Mouse (Mus musculus) hindbrain, embryonic 11.5 days (tissue): ENCODE results near the gene Pls1. TPM values are rescaled to one million over a fixed set of nuclear protein-coding genes. Genes with fewer than 3 reads are reported as not detected.

ENCODE experiments used
- ATAC-seq: fragments of 200-750 bp; cut with Nextera tagmentation; 2 replicates; pipeline ENCODE4 v1.8.0; 2017; ENCODE audit warnings: mild to moderate bottlenecking, moderate TSS enrichment, moderate library complexity; ENCODE audit not compliant: low FRiP score
- DNase-seq: peaks from one replicate; pipeline ENCODE4 v3.0.0-alpha.2; 2015; ENCODE audit warnings: low spot score
- H3K27ac ChIP-seq: fragments of 300-500 bp; sonication (generic); 2 replicates; pipeline ENCODE4 v1.5.1; 2014; ENCODE audit warnings: mild to moderate bottlenecking, low read depth, low read length
- H3K27me3 ChIP-seq: fragments of 300-500 bp; sonication (generic); 2 replicates; pipeline ENCODE4 v1.6.1; 2014; ENCODE audit warnings: mild to moderate bottlenecking, low read length, moderate library complexity, mixed read lengths; ENCODE audit not compliant: control insufficient read depth, insufficient read depth
- H3K36me3 ChIP-seq: fragments of 300-500 bp; sonication (generic); 2 replicates; pipeline ENCODE4 v1.6.1; 2014; ENCODE audit warnings: mild to moderate bottlenecking, low read length, moderate library complexity, mixed read lengths; ENCODE audit not compliant: control insufficient read depth, insufficient read depth
- H3K4me1 ChIP-seq: fragments of 300-500 bp; sonication (generic); replicated peaks from 2 replicates; pipeline ENCODE4 v1.6.1; 2014; ENCODE audit warnings: low read length, mixed read lengths; ENCODE audit not compliant: control insufficient read depth, insufficient read depth
- H3K4me2 ChIP-seq: fragments of 300-500 bp; sonication (generic); replicated peaks from 2 replicates; pipeline ENCODE4 v1.6.1; 2014; ENCODE audit warnings: mild to moderate bottlenecking, low read depth, low read length
- H3K4me3 ChIP-seq: fragments of 300-500 bp; sonication (generic); 2 replicates; pipeline ENCODE4 v1.5.1; 2014; ENCODE audit warnings: low read depth, low read length
- H3K9ac ChIP-seq: fragments of 300-500 bp; sonication (generic); 2 replicates; pipeline ENCODE4 v1.6.1; 2014; ENCODE audit warnings: low read depth, low read length
- H3K9me3 ChIP-seq: fragments of 300-500 bp; sonication (generic); 2 replicates; pipeline ENCODE4 v1.6.1; 2016; ENCODE audit warnings: low read length; ENCODE audit not compliant: control insufficient read depth
- WGBS: fragments of 180-500 bp; shearing (Covaris S2); extraction: QIAGEN DNeasy Blood & Tissue Kit; methylation state at CpG from one replicate; pipeline ENCODE4 v1.1.7; 2014; 5-methylcytosine and 5-hydroxymethylcytosine counted together
- polyA plus RNA-seq: library from polyadenylated mRNA; unstranded; fragments of >200 nt; fragmentation: Nextera tagmentation; extraction: Ambion mirVana; gene quantifications from 2 replicates; pipeline ENCODE4 v1.2.1, GENCODE M21; 2014

Pls1 gene
- polyA plus RNA-seq, 1 experiment from 2014 or later: 7.1 TPM

DNA sequence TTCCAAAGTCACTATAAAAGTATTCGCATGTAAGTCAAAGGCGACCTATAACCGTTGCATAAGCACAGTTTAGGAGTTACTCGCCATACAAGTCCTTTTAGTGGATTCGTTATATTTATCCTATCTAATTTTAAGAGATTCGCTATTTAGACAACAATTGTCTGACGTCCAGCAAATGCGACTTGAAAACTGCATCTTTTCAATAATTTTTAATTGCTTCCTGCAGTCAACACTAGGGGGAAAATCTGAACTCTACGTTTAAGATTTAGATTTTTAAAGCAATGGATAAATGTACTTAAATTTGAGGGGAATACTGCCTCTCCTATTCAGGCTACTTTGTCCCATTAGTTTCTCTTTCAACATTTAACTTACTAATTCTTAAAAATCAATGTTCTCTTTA is 94.4 kb downstream of the Pls1 start:
- 49% methylated on average over 9 of the region's 9 CpGs for WGBS
- H3K4me2 ChIP-seq: peak overlapping the region; percentile 89
- H3K36me3 ChIP-seq: no peaks in the 10 kb centered on the region
- H3K4me3 ChIP-seq: peak overlapping the region; percentile 77; the same call in 1 of the 2 replicates
- 0 out of 2 replicates have a peak, but pooled peaks cover 2% of the 10 kb centered on the region for H3K27me3 ChIP-seq
- H3K4me1 ChIP-seq: no peaks in the 10 kb centered on the region
- ATAC-seq: 0 out of 2 replicates have a peak, but pooled peaks have one; percentile 3
- H3K9ac ChIP-seq: no peak overlapping the region
- H3K9me3 ChIP-seq: no peaks in the 10 kb centered on the region
- H3K27ac ChIP-seq: no peak overlapping the region
- DNase-seq: no peak

DNA sequence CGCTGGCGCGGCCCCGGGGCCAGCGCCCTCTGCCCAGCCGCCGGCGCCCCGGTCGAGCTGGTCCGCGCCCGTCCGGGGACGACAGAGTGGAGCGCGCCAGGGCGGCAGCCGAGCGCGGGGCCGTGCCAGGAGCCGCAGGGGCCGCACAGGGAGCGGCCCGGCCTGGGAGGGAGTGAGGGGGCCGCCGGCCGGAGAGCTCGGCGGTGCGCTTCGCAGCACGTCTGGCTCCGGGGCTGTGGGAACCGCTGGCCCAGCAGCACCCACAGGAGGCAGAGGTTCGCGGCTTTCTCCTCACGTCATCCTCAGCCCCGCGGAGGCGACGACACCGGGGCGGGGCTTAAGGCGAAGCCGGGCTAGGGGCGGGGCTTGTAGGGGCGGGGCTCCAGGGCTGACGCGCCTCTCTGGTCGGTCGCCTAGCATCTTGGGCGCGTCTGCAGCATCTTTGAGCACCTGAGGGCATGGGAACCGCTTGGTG is 95.0 kb downstream of the Pls1 start, which contains the start of gene Trpc1:
Gene Trpc1 (minus strand): TSS at position 339 of the 475 bp plus-strand sequence.
- peak within 1 kb of the TSS; percentile 81 for H3K9ac ChIP-seq
- no peaks in the 10 kb centered on the region for H3K9me3 ChIP-seq
- under 1% methylated on average over 49 of the region's 56 CpGs for WGBS
- H3K4me1 ChIP-seq: no peaks in the 10 kb centered on the region
- 0 out of 2 replicates have a peak within 1 kb of the TSS, but pooled peaks have one; percentile 30 for H3K27ac ChIP-seq
- ATAC-seq (peak; percentile 98), DNase-seq (peak; percentile 93)
- 0 out of 2 replicates have a peak, but pooled peaks cover 2% of the 10 kb centered on the region for H3K27me3 ChIP-seq
- peak within 1 kb of the TSS; percentile 89 for H3K4me2 ChIP-seq
- H3K36me3 ChIP-seq: no peaks in the 10 kb centered on the region
- peak within 1 kb of the TSS; percentile 77 for H3K4me3 ChIP-seq

DNA sequence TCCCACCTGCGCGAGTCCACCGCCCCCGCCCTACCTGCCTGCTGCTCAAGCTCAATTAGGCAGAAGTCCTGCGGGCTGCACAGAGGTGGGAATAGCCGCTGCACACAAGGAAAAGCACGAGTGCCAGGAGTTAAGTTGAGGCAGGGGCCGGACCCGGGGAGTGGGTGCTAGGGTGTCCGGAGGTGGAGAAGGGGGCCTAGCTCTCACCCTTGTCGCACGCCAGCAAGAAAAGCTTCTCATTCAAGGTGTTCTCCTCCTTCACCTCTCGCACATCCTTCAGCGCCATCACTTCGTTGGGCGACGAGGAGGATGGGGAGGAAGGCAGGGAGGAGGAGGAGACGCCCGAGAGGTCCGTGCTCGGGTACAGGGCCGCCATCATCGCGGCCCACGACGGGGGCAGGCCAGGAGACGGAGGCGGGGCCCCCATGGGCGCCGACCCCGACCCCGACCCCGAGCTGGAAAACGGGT is 95.6 kb downstream of the Pls1 start:
- Histone ChIP-seq H3K27ac (no peak overlapping the region), H3K4me2 (peak overlapping the region; percentile 89), H3K27me3 (0 out of 2 replicates have a peak, but pooled peaks cover 2% of the 10 kb centered on the region), H3K36me3 (no peaks in the 10 kb centered on the region), H3K9ac (peak overlapping the region; percentile 81), H3K9me3 (no peaks in the 10 kb centered on the region), H3K4me3 (peak overlapping the region; percentile 77), H3K4me1 (no peaks in the 10 kb centered on the region)
- WGBS: 2% methylated on average over 29 of the region's 34 CpGs
- DNase-seq (peak; percentile 63), ATAC-seq (peak; percentile 84)

DNA sequence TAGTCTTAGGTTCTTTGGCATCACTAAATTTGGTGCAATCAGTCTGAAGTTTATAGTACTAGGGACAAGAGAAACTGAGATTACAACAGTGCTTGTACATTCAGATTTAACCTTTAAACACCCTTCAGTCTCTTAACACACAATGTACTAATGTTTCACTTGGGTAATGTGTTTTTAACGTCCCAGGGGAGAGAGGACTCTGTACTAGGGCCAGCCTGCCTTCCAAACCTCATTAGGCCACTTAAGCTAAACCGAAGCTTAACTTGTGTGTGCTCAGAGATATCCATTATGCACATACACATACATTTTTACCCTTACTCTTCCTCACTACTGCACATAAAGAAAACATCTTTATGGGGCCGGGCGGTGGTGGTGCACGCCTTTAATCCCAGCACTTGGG is 97.8 kb downstream of the Pls1 start:
- Histone ChIP-seq H3K4me2 (no peak overlapping the region), H3K9me3 (no peaks in the 10 kb centered on the region), H3K4me1 (no peaks in the 10 kb centered on the region), H3K36me3 (no peaks in the 10 kb centered on the region), H3K27ac (no peak overlapping the region), H3K9ac (no peak overlapping the region), H3K4me3 (no peak overlapping the region), H3K27me3 (0 out of 2 replicates have a peak, but pooled peaks cover 2% of the 10 kb centered on the region)
- 87% methylated on average over 5 of the region's 5 CpGs for WGBS
- DNase-seq: no peak
- ATAC-seq: no peak

DNA sequence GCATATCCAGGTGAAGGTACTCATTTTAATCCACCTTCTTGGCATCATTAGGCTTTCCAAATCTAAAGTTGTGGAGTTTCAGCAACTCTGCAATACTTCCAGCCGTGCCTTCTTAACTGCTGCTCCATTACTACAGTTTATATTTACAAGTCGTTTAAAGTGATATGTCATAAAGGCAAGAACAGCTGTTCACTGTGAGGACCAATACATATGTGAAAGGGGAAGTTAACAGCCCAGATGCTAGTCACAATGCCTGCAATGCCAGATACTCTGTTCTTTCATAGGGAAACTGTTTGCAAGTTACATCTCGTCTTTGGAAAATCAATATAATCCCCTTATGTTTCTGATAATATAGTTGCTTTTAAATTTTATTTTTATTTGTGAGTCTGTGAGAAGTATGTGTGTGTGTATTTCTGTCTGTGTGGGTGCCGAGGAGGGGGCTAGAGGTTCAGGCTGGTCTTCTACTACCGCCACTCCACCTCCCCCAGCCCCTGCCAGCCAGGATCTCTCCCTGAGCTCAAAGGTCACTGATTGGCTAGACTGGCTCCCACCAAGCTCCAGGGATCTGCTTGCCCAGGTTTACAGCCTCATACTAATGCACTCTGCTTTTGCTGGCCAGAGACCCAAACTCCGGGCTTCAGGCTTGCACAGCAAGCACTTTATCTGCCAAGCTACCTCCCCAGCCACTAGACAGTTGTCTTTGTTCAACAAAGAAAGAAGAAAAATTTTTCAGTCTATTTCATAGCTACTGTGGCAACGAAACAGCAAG is 100.1 kb downstream of the Pls1 start:
- H3K4me2 ChIP-seq: no peak overlapping the region
- H3K36me3 ChIP-seq: no peaks in the 10 kb centered on the region
- DNase-seq (no peak), ATAC-seq (no peak)
- H3K9ac ChIP-seq: no peak overlapping the region
- no peaks in the 10 kb centered on the region for H3K9me3 ChIP-seq
- H3K4me1 ChIP-seq: no peaks in the 10 kb centered on the region
- 0 out of 2 replicates have a peak, but pooled peaks cover 2% of the 10 kb centered on the region for H3K27me3 ChIP-seq
- WGBS: 75% methylated on average over 7 of the region's 7 CpGs
- no peak overlapping the region for H3K4me3 ChIP-seq
- no peak overlapping the region for H3K27ac ChIP-seq

DNA sequence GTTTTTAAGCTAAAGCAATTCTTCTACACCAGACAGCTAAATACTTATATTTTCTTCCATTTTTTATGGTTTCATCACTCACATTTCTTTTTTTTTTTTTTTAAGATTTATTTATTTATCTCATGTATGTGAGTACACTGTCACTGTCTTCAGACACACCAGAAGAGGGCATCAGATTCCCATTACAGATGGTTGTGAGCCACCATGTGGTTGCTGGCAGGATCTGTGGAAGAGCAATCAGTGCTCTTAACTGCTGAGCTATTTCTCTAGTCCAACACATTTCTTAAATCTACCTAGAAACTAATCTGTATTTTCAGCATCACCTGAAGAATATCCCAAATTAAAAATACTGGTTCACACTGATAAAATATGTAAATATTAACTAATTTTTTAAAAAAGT is 108.9 kb downstream of the Pls1 start:
- no peak overlapping the region for H3K27ac ChIP-seq
- no peak overlapping the region for H3K9ac ChIP-seq
- H3K4me1 ChIP-seq: no peaks in the 10 kb centered on the region
- no peak overlapping the region for H3K4me2 ChIP-seq
- no peak overlapping the region for H3K4me3 ChIP-seq
- ATAC-seq (no peak), DNase-seq (no peak)
- H3K9me3 ChIP-seq: no peaks in the 10 kb centered on the region
- H3K27me3 ChIP-seq: no peaks in the 10 kb centered on the region
- no peaks in the 10 kb centered on the region for H3K36me3 ChIP-seq

DNA sequence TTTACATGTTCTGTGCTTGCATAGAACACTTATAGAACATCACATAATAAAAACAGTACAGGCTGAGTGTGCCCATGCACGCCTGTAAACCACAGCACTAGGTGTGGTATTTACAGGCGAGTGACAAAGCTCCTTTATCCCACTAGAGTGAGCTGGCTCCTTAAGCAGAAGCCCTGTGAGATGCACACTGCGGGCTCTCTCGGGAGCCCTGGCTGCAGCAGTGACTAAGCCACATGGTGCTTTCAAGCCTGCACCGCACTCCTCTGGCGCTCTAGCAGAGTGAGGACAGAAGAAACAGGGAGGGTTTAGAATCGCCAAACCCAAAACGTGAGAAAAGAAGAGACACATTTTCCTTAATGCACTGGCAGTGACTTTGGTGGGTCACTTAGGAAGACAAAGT is 132.5 kb downstream of the Pls1 start:
- H3K9ac ChIP-seq: no peak overlapping the region
- no peak for ATAC-seq
- WGBS: 39% methylated on average over 8 of the region's 8 CpGs

DNA sequence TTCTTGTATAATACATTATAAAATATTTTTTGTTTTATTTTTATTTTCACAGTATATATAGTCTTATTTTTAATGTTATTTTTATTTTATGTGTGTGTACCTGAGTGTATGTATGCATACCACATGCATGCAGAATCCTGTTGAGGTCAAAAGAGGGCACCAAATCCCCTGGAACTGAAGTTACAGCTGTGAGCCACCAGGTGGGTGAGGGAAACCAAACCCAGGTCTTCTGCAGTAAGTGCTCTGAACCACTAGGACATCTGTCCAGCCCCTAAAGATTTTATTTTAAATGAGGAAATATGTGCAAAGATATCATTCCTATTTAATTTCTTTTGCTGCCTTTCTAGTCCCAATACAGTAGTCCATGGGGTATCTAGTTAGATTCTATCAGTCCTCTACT is 136.2 kb downstream of the Pls1 start:
- Histone ChIP-seq H3K9ac (no peak overlapping the region), H3K4me2 (no peak overlapping the region), H3K36me3 (no peaks in the 10 kb centered on the region), H3K27me3 (no peaks in the 10 kb centered on the region), H3K4me3 (no peak overlapping the region), H3K27ac (no peak overlapping the region), H3K4me1 (no peaks in the 10 kb centered on the region), H3K9me3 (no peaks in the 10 kb centered on the region)
- no peak for DNase-seq
- no peak for ATAC-seq

More for the DNA sequence above, 132.5 kb downstream of the Pls1 start:
- Histone ChIP-seq H3K27ac (no peak overlapping the region), H3K27me3 (no peaks in the 10 kb centered on the region), H3K4me3 (no peak overlapping the region), H3K9me3 (no peaks in the 10 kb centered on the region), H3K4me1 (no peaks in the 10 kb centered on the region), H3K4me2 (no peak overlapping the region), H3K36me3 (no peaks in the 10 kb centered on the region)
- no peak for DNase-seq

DNA sequence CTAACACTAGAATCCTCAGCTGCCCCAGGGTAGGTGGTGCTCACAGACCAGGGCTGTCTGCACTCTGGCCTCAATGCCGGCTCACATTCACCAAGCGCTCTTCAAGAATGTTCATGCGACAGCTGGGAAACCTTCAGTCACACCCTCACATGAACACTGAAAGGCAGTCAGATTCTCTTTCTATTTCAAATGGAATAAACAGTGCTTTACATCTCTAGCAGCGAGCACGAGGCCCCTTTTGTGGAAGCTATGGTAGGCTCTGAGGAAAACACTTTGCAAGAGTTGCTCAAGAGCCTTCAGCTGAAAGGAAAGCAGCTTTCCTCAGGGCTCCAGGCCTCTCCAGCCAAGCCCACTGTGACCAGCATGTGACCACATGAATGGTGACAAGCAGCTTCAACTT is 139.7 kb downstream of the Pls1 start:
- H3K9ac ChIP-seq: no peak overlapping the region
- H3K4me3 ChIP-seq: no peak overlapping the region
- H3K36me3 ChIP-seq: no peaks in the 10 kb centered on the region
- H3K27ac ChIP-seq: no peak overlapping the region
- no peaks in the 10 kb centered on the region for H3K4me1 ChIP-seq
- ATAC-seq (no peak), DNase-seq (no peak)
- H3K27me3 ChIP-seq: no peaks in the 10 kb centered on the region
- no peaks in the 10 kb centered on the region for H3K9me3 ChIP-seq
- WGBS: 91% methylated on average over 5 of the region's 5 CpGs
- H3K4me2 ChIP-seq: no peak overlapping the region
